ENCODE assay signal across 26 mouse cellular contexts in genomic region chr12:16803956-16804430, GRCm38 (mm10). TPM values are rescaled to one million over a fixed set of nuclear protein-coding genes. Genes with fewer than 3 reads are reported as not detected.
DNase-seq lines count a peak whose midpoint lies in the region; ATAC-seq and TF ChIP-seq lines count a peak whose summit lies in the region.
"Had no signal": no experiment of that assay in that cellular context is flagged by ENCODE, and none has a peak within 500 bp of the region (broad histone marks: within the 10 kb centered on the region; RNA-seq: fewer than 3 reads in every experiment).

No protein-coding gene starts in this region.

- H3K9ac ChIP-seq in kidney, postnatal 0 days (ENCODE audit: low read depth, low read length), result no peak overlapping the region
- H3K9ac ChIP-seq in intestine, postnatal 0 days (ENCODE audit: low read depth, low read length), result no peak overlapping the region
- H3K9ac ChIP-seq: heart, embryonic 12.5 days; hindbrain, embryonic 14.5 days had no signal

- peak; percentile 13 for DNase-seq in kidney, postnatal 0 days (ENCODE audit: low spot score)
- no peak for DNase-seq in kidney, postnatal 25 days
- peak; percentile 87 for DNase-seq in embryo, embryonic 10 days (ENCODE audit: low spot score)
- peak; percentile 54 for DNase-seq in embryonic facial prominence, embryonic 10.5 days (ENCODE audit: low spot score)
- peak; percentile 67 for DNase-seq in retina, embryonic 14.5 days (ENCODE audit: low spot score)
- DNase-seq in heart, postnatal 10 days, result no peak
- DNase-seq: cerebellum, adult 11 months; cerebellum, postnatal 10 days; gastrocnemius, postnatal 25 days; heart, adult 18-20 months; heart, postnatal 14 days; kidney, adult 8-10 months; kidney, postnatal 14 days; left cerebral cortex, postnatal 4 days; liver; lung, postnatal 4 days; right cerebral cortex, postnatal 14 days had no signal

- H3K9me3 ChIP-seq in kidney, postnatal 0 days (replicated peaks; ENCODE audit: low read length), result no peaks in the 10 kb centered on the region
- no peaks in the 10 kb centered on the region for H3K9me3 ChIP-seq in embryonic facial prominence, embryonic 10.5 days
- no peaks in the 10 kb centered on the region for H3K9me3 ChIP-seq in intestine, postnatal 0 days (ENCODE audit: control insufficient read depth)
- H3K9me3 ChIP-seq: heart, embryonic 12.5 days had no signal

- no peaks in the 10 kb centered on the region for H3K27me3 ChIP-seq in kidney, postnatal 0 days (ENCODE audit: insufficient read depth, low read length)
- H3K27me3 ChIP-seq in embryonic facial prominence, embryonic 10.5 days (replicated peaks; ENCODE audit: low read depth, poor library complexity, severe bottlenecking), result peaks cover 29% of the 10 kb centered on the region
- H3K27me3 ChIP-seq in intestine, postnatal 0 days (replicated peaks; ENCODE audit: control insufficient read depth, insufficient read depth, low read length), result peaks cover 5% of the 10 kb centered on the region; the same call in 1 of the 2 replicates

- intact Hi-C loops in heart, postnatal 10 days (cut with DNase I), result loop anchor here (2.0 to 5.0 kb wide), 2 partner anchors 47 to 235 kb away; no protein-coding TSS in a partner anchor

- no peaks in the 10 kb centered on the region for H3K36me3 ChIP-seq in kidney, postnatal 0 days (ENCODE audit: insufficient read depth, low read length)
- H3K36me3 ChIP-seq in embryonic facial prominence, embryonic 10.5 days (replicated peaks), result no peaks in the 10 kb centered on the region
- no peaks in the 10 kb centered on the region for H3K36me3 ChIP-seq in intestine, postnatal 0 days (ENCODE audit: control insufficient read depth, insufficient read depth)
- H3K36me3 ChIP-seq: heart, embryonic 12.5 days had no signal

- no peak overlapping the region for H3K4me3 ChIP-seq in kidney, postnatal 0 days (replicated peaks; ENCODE audit: low read depth, low read length)
- H3K4me3 ChIP-seq in embryonic facial prominence, embryonic 10.5 days, result no peak overlapping the region
- no peak overlapping the region for H3K4me3 ChIP-seq in intestine, postnatal 0 days (ENCODE audit: low read depth, low read length)
- H3K4me3 ChIP-seq: heart, embryonic 12.5 days; layer of hippocampus, adult 2 months; left cerebral cortex, adult 2 months; myocyte had no signal

- H3K4me1 ChIP-seq in kidney, postnatal 0 days (replicated peaks; ENCODE audit: insufficient read depth, low read length), result peaks cover 9% of the 10 kb centered on the region; the same call in 1 of the 2 replicates
- H3K4me1 ChIP-seq in embryonic facial prominence, embryonic 10.5 days, result peaks cover 64% of the 10 kb centered on the region
- H3K4me1 ChIP-seq in intestine, postnatal 0 days (replicated peaks; ENCODE audit: control insufficient read depth, insufficient read depth, low read length), result no peaks in the 10 kb centered on the region

- no peak overlapping the region for H3K27ac ChIP-seq in kidney, postnatal 0 days
- peak overlapping the region; percentile 73 for H3K27ac ChIP-seq in embryonic facial prominence, embryonic 10.5 days (replicated peaks)
- no peak overlapping the region for H3K27ac ChIP-seq in intestine, postnatal 0 days (ENCODE audit: low read depth, low read length)
- H3K27ac ChIP-seq: hindbrain, embryonic 14.5 days; layer of hippocampus, adult 2 months; left cerebral cortex, adult 2 months had no signal

- no peak for TF ChIP-seq CTCF in kidney, postnatal 0 days (IDR thresholded peaks at IDR 0.05; ENCODE audit: low read depth)
- no peak for TF ChIP-seq CTCF in intestine, postnatal 0 days (IDR thresholded peaks at IDR 0.05; ENCODE audit: low read depth)

- WGBS in kidney, postnatal 0 days, result 35% methylated on average over 5 of the region's 5 CpGs
- WGBS in embryonic facial prominence, embryonic 10.5 days, result 20% methylated on average over 5 of the region's 5 CpGs
- 76% methylated on average over 5 of the region's 5 CpGs for WGBS in intestine, postnatal 0 days

- no peak overlapping the region for H3K4me2 ChIP-seq in kidney, postnatal 0 days (ENCODE audit: low read length)
- H3K4me2 ChIP-seq in intestine, postnatal 0 days (replicated peaks; ENCODE audit: low read depth), result no peak overlapping the region
- H3K4me2 ChIP-seq: heart, embryonic 12.5 days; hindbrain, embryonic 14.5 days had no signal

- ATAC-seq in kidney, postnatal 0 days (replicated peaks; ENCODE audit: low FRiP score, low read depth), result no peak
- no peak for ATAC-seq in intestine, postnatal 0 days
- ATAC-seq: Patski had no signal

RNA-seq across cellular contexts. Expression of gene Greb1, which starts 3.3 kb away (rescaled TPM):
- 1.3 and 2.0 TPM in 2 replicates for polyA plus RNA-seq in kidney, postnatal 0 days (2015; fragmentation: Nextera tagmentation; extraction: Ambion mirVana)
- 17.2 and 23.6 TPM in 2 replicates for polyA plus RNA-seq in embryonic facial prominence, embryonic 10.5 days (2016; fragmentation: Nextera tagmentation; extraction: Ambion mirVana)
- total RNA-seq in heart, postnatal 10 days (2021), result under 1 TPM; 0.55 to 0.74 TPM
- polyA plus RNA-seq in intestine, postnatal 0 days (2015; fragmentation: Nextera tagmentation; extraction: Ambion mirVana), result 2.5 and 3.4 TPM in 2 replicates
- total RNA-seq: megakaryocyte-erythroid progenitor cell, adult 5-6 weeks; neutrophil, adult 5-6 weeks had no signal

RNA-seq across cellular contexts. Expression of gene E2f6, which starts 6.8 kb away (rescaled TPM):
- polyA plus RNA-seq in kidney, postnatal 0 days (2015; fragmentation: Nextera tagmentation; extraction: Ambion mirVana), result 25.3 and 26.8 TPM in 2 replicates
- 64.2 and 67.5 TPM in 2 replicates for polyA plus RNA-seq in embryonic facial prominence, embryonic 10.5 days (2016; fragmentation: Nextera tagmentation; extraction: Ambion mirVana)
- total RNA-seq in heart, postnatal 10 days (2021), result 10 to 100 TPM; 52.7 to 58.7 TPM
- 11.7 and 12.1 TPM in 2 replicates for polyA plus RNA-seq in intestine, postnatal 0 days (2015; fragmentation: Nextera tagmentation; extraction: Ambion mirVana)

Comparison
In these comparisons a context has a peak if more than half of its experiments do, and no peak if none do; other contexts are left out.
1. DNase-seq: peak in kidney, postnatal 0 days (single experiment), embryo, embryonic 10 days (single experiment), embryonic facial prominence, embryonic 10.5 days (single experiment) and retina, embryonic 14.5 days (single experiment); none in kidney, postnatal 25 days (0 of 2) and heart, postnatal 10 days (0 of 2).